Mouse (Mus musculus) Patski (cell line): ENCODE data around the gene Cks1b. TPM values are rescaled to one million over a fixed set of nuclear protein-coding genes. Genes with fewer than 3 reads are reported as not detected.
"Not testable (repeated sequence)": the region's sequence is repeated elsewhere in the genome, so short reads cannot be mapped to it uniquely, and the experiment has no call there.

Experiments used
- ATAC-seq: fragments of 100-300 bp; one replicate; pipeline ENCODE4 v1.8.0; 2021
- CTCF ChIA-PET: fragments of 350-600 bp; sonication (Branson Sonifier 250); formaldehyde crosslinking; loops from one replicate; lab custom pipeline; 2022; ENCODE audit warnings: inconsistent platforms; lab: Charles Lee
- POLR2A ChIA-PET: fragments of 350-600 bp; sonication (Branson Sonifier 250); formaldehyde crosslinking; loops from one replicate; lab custom pipeline; 2022; ENCODE audit warnings: antibody characterized with exemption, inconsistent platforms; lab: Charles Lee
- DNase-seq: peaks from one replicate; pipeline ENCODE4 v3.0.0-alpha.2; 2011; ENCODE audit warnings: low read depth, low spot score
- H3K27me3 ChIP-seq: fragments of 371-371 bp; one replicate; pipeline ENCODE4 v1.5.1; 2021
- CTCF ChIP-seq: fragments of 100-300 bp; IDR thresholded peaks from one replicate; pipeline ENCODE4 v1.5.1; 2021
- in situ Hi-C: fragments of 300-500 bp; cut with MboI; formaldehyde crosslinking; loops from 3 replicates; pipeline ENCODE4 v1.11.1; 2018; ENCODE audit warnings: low pct_unique_long_range_greater_than_20kb, mixed read lengths
- polyA plus RNA-seq: library from polyadenylated mRNA; unstranded; gene quantifications from one replicate; pipeline ENCODE4 v1.2.3, GENCODE M21; 2021

The Cks1b gene
- polyA plus RNA-seq, 1 experiment from 2014 or later, result 162 TPM

DNA sequence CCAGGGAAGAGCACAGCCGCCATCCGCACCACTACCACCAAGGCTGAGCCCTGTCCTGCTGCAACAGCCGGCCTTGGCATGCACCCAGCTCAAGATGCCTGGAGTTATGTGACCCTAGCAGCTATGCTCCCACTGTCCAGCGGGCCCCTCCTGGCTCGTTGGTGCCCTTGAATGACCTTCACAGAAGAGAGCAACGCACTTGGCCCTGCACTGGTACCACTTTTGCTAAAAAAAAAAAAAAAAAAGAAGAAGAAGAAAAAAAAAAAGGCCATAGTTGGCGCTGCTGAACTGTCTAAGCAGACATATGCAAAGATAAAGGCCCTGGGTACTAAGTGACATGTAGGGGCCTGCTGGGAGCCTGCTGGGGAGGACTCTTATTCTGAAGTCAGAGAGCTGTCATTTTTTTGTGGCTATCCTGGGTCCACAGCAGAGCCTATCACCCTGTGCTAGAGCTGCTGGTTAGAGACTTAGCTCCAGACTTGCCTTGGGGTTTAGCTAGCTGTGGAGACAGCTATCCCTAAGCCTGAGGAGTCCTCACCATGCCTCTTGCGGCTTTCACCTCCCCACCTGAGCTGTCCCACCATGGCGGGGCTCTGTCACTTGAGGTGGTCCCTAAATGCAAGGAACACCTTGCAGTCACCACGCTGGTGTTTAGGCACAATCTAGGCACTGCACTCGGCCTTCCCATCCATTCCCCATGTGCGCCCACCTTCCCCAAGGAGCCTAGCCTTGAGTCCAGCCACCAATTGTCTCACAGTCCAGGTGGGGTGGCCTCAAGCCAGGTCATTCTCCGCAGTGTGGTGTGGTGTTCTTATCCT, 30.7 kb upstream of the Cks1b start:
- ChIA-PET CTCF (interaction anchor here (0.6 to 5.1 kb wide), 17 partner anchors 7 to 110 kb away, joined by 3 to 30 read pairs (median 4); partner anchors contain the start of gene Pbxip1), POLR2A (interaction anchor here (0.6 to 1.6 kb wide), 7 partner anchors 10 to 235 kb away, joined by 3 to 7 read pairs (median 4); partner anchors contain the start of genes Adam15 and Pbxip1)
- no peak for DNase-seq
- peak; percentile 28 for ATAC-seq
- TF ChIP-seq CTCF, result no peak
- H3K27me3 ChIP-seq, result no peaks in the 10 kb centered on the region
- in situ Hi-C loops, result no loop called here

DNA sequence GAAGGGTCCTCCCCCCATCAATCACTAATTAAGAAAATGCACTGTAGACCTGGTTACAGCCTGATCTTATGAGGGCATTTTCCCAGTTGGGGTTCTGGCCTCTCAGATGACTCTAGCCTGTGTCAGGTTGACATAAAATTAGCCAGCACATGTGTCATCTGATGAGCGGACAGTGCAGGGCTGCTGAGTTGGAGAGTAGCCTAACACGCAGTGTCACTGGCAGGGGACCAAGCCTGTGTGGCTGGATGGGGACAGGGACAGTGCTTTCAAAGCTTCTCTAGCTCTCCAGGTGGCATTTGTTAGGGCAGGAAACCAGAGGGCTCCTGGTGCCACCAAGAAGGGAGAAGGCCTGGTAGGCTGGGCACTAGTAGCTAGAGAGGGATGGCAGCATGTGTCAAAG, 22.5 kb upstream of the Cks1b start:
- ChIA-PET CTCF (interaction anchor here (1.1 kb wide), 1 partner anchor 9 kb away, joined by 5 read pairs; no protein-coding TSS in a partner anchor), POLR2A (interaction anchor here (1.0 kb wide), 1 partner anchor 16 kb away, joined by 5 read pairs; no protein-coding TSS in a partner anchor)
- no peak for TF ChIP-seq CTCF
- in situ Hi-C loops, result no loop called here
- H3K27me3 ChIP-seq, result no peaks in the 10 kb centered on the region
- DNase-seq (no peak), ATAC-seq (no peak)

- DNase-seq (no peak), ATAC-seq (no peak)
- no peaks in the 10 kb centered on the region for H3K27me3 ChIP-seq
- POLR2A ChIA-PET, result interaction anchor here (1.2 to 3.1 kb wide), 5 partner anchors 17 to 49 kb away, joined by 3 to 29 read pairs (median 7); partner anchors contain the start of gene Cks1b
- in situ Hi-C loops, result no loop called here
- TF ChIP-seq CTCF, result no peak
- CTCF ChIA-PET, result interaction anchor here (0.8 to 4.0 kb wide), 6 partner anchors 12 to 41 kb away, joined by 3 to 30 read pairs (median 7); no protein-coding TSS in a partner anchor
Measured at GRCm38 (mm10) chr3:89437269-89437668, 19.1 kb upstream of the Cks1b start.

- ChIA-PET CTCF (interaction anchor here (0.9 to 4.0 kb wide), 6 partner anchors 13 to 59 kb away, joined by 3 to 30 read pairs (median 7); no protein-coding TSS in a partner anchor), POLR2A (interaction anchor here (0.5 to 3.1 kb wide), 6 partner anchors 11 to 778 kb away, joined by 3 to 29 read pairs (median 6); partner anchors contain the start of gene Cks1b)
- no peak for TF ChIP-seq CTCF
- ATAC-seq (peak; percentile 49), DNase-seq (no peak)
- H3K27me3 ChIP-seq, result no peaks in the 10 kb centered on the region
- in situ Hi-C loops, result no loop called here
Measured at GRCm38 (mm10) chr3:89436176-89437113, 18.3 kb upstream of the Cks1b start, which contains the start of gene Pbxip1. Pbxip1 (plus strand) TSS chr3:89436706.

DNA sequence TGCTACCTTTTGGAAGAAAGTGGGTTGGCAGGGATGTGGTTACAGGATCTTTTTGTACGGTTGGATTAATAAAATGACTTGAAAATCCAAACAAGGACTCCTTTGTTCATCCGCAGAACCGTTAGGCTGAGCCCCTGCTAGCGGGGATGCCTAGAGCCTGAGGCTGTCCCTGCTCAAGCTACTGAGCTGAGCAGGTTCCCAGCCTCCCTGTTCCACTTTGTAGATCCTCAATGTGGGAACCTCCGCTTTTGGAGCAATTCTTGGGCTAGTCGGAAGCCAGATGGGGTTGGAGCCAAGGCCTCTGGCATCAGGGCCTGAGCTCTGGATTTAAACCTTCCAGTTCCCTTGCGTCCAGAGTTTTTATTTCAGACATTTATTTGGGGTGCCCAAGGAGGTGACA, 16.9 kb upstream of the Cks1b start:
- in situ Hi-C loops, result no loop called here
- no peak for DNase-seq
- no peak for ATAC-seq
- CTCF ChIA-PET, result no interaction called here
- H3K27me3 ChIP-seq, result no peaks in the 10 kb centered on the region
- no peak for TF ChIP-seq CTCF
- POLR2A ChIA-PET, result interaction anchor here (0.7 to 3.1 kb wide), 2 partner anchors 14 to 576 kb away, joined by 7 to 29 read pairs; no protein-coding TSS in a partner anchor

GRCm38 (mm10) chr3:89434532-89434931, 16.3 kb upstream of the Cks1b start:
- POLR2A ChIA-PET, result interaction anchor here (3.1 kb wide), 1 partner anchor 14 kb away, joined by 29 read pairs; no protein-coding TSS in a partner anchor
- DNase-seq (no peak), ATAC-seq (no peak)
- TF ChIP-seq CTCF, result no peak
- in situ Hi-C loops, result no loop called here
- H3K27me3 ChIP-seq, result no peaks in the 10 kb centered on the region
- CTCF ChIA-PET, result interaction anchor here (0.7 to 1.6 kb wide), 5 partner anchors 13 to 47 kb away, joined by 3 to 5 read pairs (median 3); no protein-coding TSS in a partner anchor

GRCm38 (mm10) chr3:89432606-89433005, 14.4 kb upstream of the Cks1b start:
- ChIA-PET CTCF (interaction anchor here (1.2 to 1.7 kb wide), 2 partner anchors 9 to 23 kb away, joined by 4 to 5 read pairs; no protein-coding TSS in a partner anchor), POLR2A (interaction anchor here (1.3 to 3.3 kb wide), 2 partner anchors 11 to 13 kb away, joined by 3 to 19 read pairs; no protein-coding TSS in a partner anchor)
- no peaks in the 10 kb centered on the region for H3K27me3 ChIP-seq
- ATAC-seq (no peak), DNase-seq (no peak)
- in situ Hi-C loops, result no loop called here
- TF ChIP-seq CTCF, result no peak

DNA sequence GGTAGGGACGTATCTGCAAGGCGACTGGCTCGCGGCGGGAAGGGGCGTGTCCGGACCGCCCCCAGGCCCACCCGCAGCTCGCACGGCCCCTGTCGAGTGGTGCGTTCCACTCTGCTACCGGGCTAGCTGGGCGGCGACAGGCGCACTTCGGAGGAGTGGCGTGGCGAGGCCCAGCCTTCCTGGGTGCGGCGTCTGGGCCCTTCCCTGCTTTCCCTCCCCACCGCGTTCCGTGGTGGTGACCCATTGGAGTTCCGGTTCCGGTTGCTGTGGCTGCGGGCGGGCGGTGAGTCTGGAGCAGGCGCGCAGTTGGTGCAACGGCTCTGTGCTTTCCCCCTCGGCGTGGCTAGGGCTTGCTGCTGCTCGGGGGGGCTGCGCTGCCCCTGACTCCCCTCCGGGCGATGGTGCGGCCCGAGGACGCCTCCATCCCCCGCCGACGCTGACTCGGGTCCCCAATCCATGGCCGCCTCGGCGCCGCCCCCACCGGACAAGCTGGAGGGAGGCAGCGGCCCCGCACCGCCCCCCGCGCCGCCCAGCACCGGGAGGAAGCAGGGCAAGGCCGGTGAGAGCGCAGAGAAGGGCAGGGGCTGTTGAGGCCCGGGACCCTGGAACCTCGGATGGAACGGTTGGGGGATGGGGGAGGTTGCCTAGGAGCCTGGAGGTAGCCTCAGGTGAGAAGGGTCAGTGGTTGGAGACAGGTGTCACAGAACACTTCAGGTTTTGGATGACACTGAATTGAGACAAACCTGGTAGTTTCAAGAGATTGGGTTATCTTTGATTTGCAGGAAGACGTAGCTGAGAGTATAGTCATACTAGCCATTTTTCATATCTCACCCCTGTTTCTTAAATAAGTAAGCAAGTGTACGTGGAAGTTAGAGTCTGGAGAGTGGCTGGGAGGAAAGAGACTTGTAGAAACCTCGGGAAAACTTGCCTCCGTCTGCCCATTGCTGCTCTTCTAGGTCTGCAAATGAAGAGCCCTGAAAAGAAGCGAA, 12.3 kb upstream of the Cks1b start, which contains the start of gene Pygo2:
TSS of gene Pygo2 (plus strand) at position 44 of the 989 bp plus-strand sequence.
- TF ChIP-seq CTCF, result no peak
- DNase-seq (peak; percentile 84), ATAC-seq (peak; percentile 95)
- in situ Hi-C loops, result no loop called here
- no peaks in the 10 kb centered on the region for H3K27me3 ChIP-seq
- ChIA-PET POLR2A (interaction anchor here (1.0 to 3.3 kb wide), 5 partner anchors 8 to 18 kb away, joined by 3 to 19 read pairs (median 3); no protein-coding TSS in a partner anchor), CTCF (interaction anchor here (0.7 to 1.7 kb wide), 6 partner anchors 7 to 76 kb away, joined by 3 to 5 read pairs (median 3); no protein-coding TSS in a partner anchor)

- ATAC-seq, DNase-seq, in situ Hi-C loops, CTCF ChIA-PET, H3K27me3 ChIP-seq: not testable (repeated sequence)
- POLR2A ChIA-PET, result interaction anchor here (1.3 kb wide), 1 partner anchor 12 kb away, joined by 3 read pairs; no protein-coding TSS in a partner anchor
Measured at GRCm38 (mm10) chr3:89429021-89429420, 10.8 kb upstream of the Cks1b start.
